Mouse (Mus musculus) thymus, postnatal 25 days (tissue): ENCODE data around the gene Synm.

Source experiments
- DNase-seq: peaks from one replicate; pipeline ENCODE4 v3.0.0; 2022

Gene Synm

GRCm38 (mm10) chr7:67697892-67698630 lies 61.5 kb downstream of the Synm start:
- DNase-seq, result no peak

- DNase-seq, result no peak
Observed at GRCm38 (mm10) chr7:67695906-67696305, 63.6 kb downstream of the Synm start.

GRCm38 (mm10) chr7:67692791-67693538 lies 66.6 kb downstream of the Synm start:
- DNase-seq, result no peak

GRCm38 (mm10) chr7:67692141-67692540 lies 67.4 kb downstream of the Synm start:
- DNase-seq, result no peak

GRCm38 (mm10) chr7:67691036-67691435 lies 68.5 kb downstream of the Synm start:
- DNase-seq, result no peak

- no peak for DNase-seq
Observed at GRCm38 (mm10) chr7:67689793-67690192, 69.7 kb downstream of the Synm start.

DNA sequence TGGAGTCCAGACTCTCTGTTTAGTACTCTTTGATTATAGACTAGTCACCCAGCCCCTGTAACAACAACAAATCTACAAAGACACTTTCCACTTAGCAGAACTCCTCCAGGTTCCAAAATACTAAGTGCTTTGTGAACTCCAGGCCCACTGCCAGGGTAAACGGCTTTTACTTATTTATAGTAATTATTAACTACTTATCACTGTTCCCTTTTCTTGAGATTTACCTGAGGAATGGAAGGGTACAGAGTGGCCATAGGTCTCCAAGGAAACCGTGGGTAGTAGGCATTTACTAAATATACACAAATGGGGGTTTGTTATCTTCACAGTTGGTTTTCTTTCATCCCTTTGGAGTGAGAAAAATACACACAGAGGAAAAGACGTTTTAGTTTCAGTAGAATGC lies 71.3 kb downstream of the Synm start:
- no peak for DNase-seq

GRCm38 (mm10) chr7:67686545-67686944 lies 73.0 kb downstream of the Synm start:
- DNase-seq, result no peak

- DNase-seq, result no peak
Observed at GRCm38 (mm10) chr7:67683006-67683405, 76.5 kb downstream of the Synm start.

DNA sequence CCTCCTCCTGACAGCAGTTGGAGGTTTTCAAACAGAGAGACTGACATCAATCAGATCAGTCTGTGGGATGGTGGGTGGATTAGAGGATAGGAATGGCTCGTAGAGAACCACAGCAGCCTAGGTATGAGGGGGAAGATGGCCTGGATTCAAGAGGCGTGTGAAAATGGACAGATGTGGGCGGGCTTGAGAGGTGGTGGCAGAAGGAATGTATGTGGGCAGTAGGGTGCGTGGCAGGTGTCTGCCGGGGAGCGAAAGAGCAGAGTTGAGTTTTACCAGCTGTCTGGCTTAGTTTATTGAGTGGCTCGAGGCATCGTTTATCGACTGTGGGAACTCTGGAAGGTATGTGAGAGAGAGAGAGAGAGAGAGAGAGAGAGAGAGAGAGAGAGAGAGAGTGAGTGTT lies 78.5 kb downstream of the Synm start:
- DNase-seq, result no peak
